Mouse (Mus musculus) kidney, adult 9 months (tissue): ENCODE measurements around the gene Zdhhc14.

Experiments
- DNase-seq: peaks from one replicate; pipeline ENCODE4 v3.0.0; 2022

Zdhhc14 gene

GRCm38 (mm10) chr17:5747539-5748500 lies 255.5 kb downstream of the Zdhhc14 start:
- no peak for DNase-seq

GRCm38 (mm10) chr17:5748501-5748894 lies 256.1 kb downstream of the Zdhhc14 start:
- no peak for DNase-seq

GRCm38 (mm10) chr17:5750278-5750677 lies 257.9 kb downstream of the Zdhhc14 start:
- no peak for DNase-seq

- DNase-seq: no peak
Observed at GRCm38 (mm10) chr17:5751066-5751465, 258.7 kb downstream of the Zdhhc14 start.

- no peak for DNase-seq
Observed at GRCm38 (mm10) chr17:5752322-5752715, 260.0 kb downstream of the Zdhhc14 start.

GRCm38 (mm10) chr17:5752716-5753585 lies 260.6 kb downstream of the Zdhhc14 start:
- peak; percentile 87 for DNase-seq

- no peak for DNase-seq
Observed at GRCm38 (mm10) chr17:5755489-5755888, 263.1 kb downstream of the Zdhhc14 start.

GRCm38 (mm10) chr17:5756065-5756464 lies 263.7 kb downstream of the Zdhhc14 start:
- no peak for DNase-seq

- no peak for DNase-seq
Observed at GRCm38 (mm10) chr17:5756855-5757254, 264.5 kb downstream of the Zdhhc14 start.

GRCm38 (mm10) chr17:5763768-5764167 lies 271.4 kb downstream of the Zdhhc14 start:
- no peak for DNase-seq

GRCm38 (mm10) chr17:5764270-5764669 lies 271.9 kb downstream of the Zdhhc14 start:
- DNase-seq: no peak

GRCm38 (mm10) chr17:5765746-5766145 lies 273.4 kb downstream of the Zdhhc14 start:
- no peak for DNase-seq

- no peak for DNase-seq
Observed at GRCm38 (mm10) chr17:5768164-5768705, 275.9 kb downstream of the Zdhhc14 start.

GRCm38 (mm10) chr17:5768810-5769520 lies 276.6 kb downstream of the Zdhhc14 start:
- DNase-seq: no peak

GRCm38 (mm10) chr17:5769776-5770175 lies 277.4 kb downstream of the Zdhhc14 start:
- DNase-seq: peak; percentile 66

GRCm38 (mm10) chr17:5770265-5771249 lies 278.2 kb downstream of the Zdhhc14 start:
- DNase-seq: peak; percentile 51

GRCm38 (mm10) chr17:5780213-5780975 lies 288.0 kb downstream of the Zdhhc14 start:
- no peak for DNase-seq

- no peak for DNase-seq
Observed at GRCm38 (mm10) chr17:5785238-5785637, 292.9 kb downstream of the Zdhhc14 start.

- no peak for DNase-seq
Observed at GRCm38 (mm10) chr17:5792164-5792791, 299.9 kb downstream of the Zdhhc14 start.

GRCm38 (mm10) chr17:5793593-5793992 lies 301.2 kb downstream of the Zdhhc14 start:
- DNase-seq: no peak
